Mouse (Mus musculus): ENCODE results near the gene Myo18b. TPM values are rescaled to one million over a fixed set of nuclear protein-coding genes. Genes with fewer than 3 reads are reported as not detected.

The Myo18b gene
- polyA plus RNA-seq, 1 experiment from 2014 or later: 1.8 TPM

- Histone ChIP-seq H3K9ac (replicated peaks) (no peak overlapping the region), H3K36me3 (no peaks in the 10 kb centered on the region), H3K27ac (replicated peaks) (no peak overlapping the region), H3K4me3 (no peak overlapping the region), H3K9me3 (no peaks in the 10 kb centered on the region), H3K4me2 (replicated peaks) (no peak overlapping the region), H3K4me1 (peaks cover 11% of the 10 kb centered on the region), H3K27me3 (no peaks in the 10 kb centered on the region)
- ATAC-seq (ENCODE audit: low FRiP score, low read depth): no peak
- 76% methylated on average over 12 of the region's 12 CpGs for WGBS
Observed at GRCm38 (mm10) chr5:112740651-112741050, 155.5 kb downstream of the Myo18b start.

GRCm38 (mm10) chr5:112735040-112735439 lies 161.1 kb downstream of the Myo18b start:
- Histone ChIP-seq H3K4me1 (peaks cover 5% of the 10 kb centered on the region), H3K9me3 (no peaks in the 10 kb centered on the region), H3K4me3 (no peak overlapping the region), H3K36me3 (no peaks in the 10 kb centered on the region), H3K27me3 (no peaks in the 10 kb centered on the region), H3K9ac (replicated peaks) (no peak overlapping the region), H3K4me2 (replicated peaks) (no peak overlapping the region), H3K27ac (replicated peaks) (0 out of 2 replicates have a peak overlapping the region, but pooled peaks have one; percentile 20)
- WGBS: 82% methylated on average over 5 of the region's 5 CpGs
- no peak for ATAC-seq (ENCODE audit: low FRiP score, low read depth)

GRCm38 (mm10) chr5:112730604-112731003 lies 165.6 kb downstream of the Myo18b start:
- Histone ChIP-seq H3K27ac (replicated peaks) (no peak overlapping the region), H3K4me3 (no peak overlapping the region), H3K27me3 (no peaks in the 10 kb centered on the region), H3K36me3 (no peaks in the 10 kb centered on the region), H3K9me3 (no peaks in the 10 kb centered on the region), H3K4me2 (replicated peaks) (no peak overlapping the region), H3K9ac (replicated peaks) (no peak overlapping the region), H3K4me1 (peaks cover 7% of the 10 kb centered on the region)
- 66% methylated on average over 10 of the region's 10 CpGs for WGBS
- ATAC-seq (ENCODE audit: low FRiP score, low read depth): no peak

GRCm38 (mm10) chr5:112728432-112728831 lies 167.7 kb downstream of the Myo18b start:
- Histone ChIP-seq H3K4me1 (peaks cover 7% of the 10 kb centered on the region), H3K4me2 (replicated peaks) (no peak overlapping the region), H3K27ac (replicated peaks) (no peak overlapping the region), H3K4me3 (no peak overlapping the region), H3K9me3 (no peaks in the 10 kb centered on the region), H3K9ac (replicated peaks) (no peak overlapping the region), H3K36me3 (no peaks in the 10 kb centered on the region), H3K27me3 (no peaks in the 10 kb centered on the region)
- WGBS: 53% methylated on average over 6 of the region's 6 CpGs
- no peak for ATAC-seq (ENCODE audit: low FRiP score, low read depth)

GRCm38 (mm10) chr5:112718655-112719306 lies 177.4 kb downstream of the Myo18b start:
- H3K36me3 ChIP-seq: no peaks in the 10 kb centered on the region
- H3K27me3 ChIP-seq: 0 out of 2 replicates have a peak, but pooled peaks cover 3% of the 10 kb centered on the region
- no peak for ATAC-seq (ENCODE audit: low FRiP score, low read depth)
- no peak overlapping the region for H3K4me2 ChIP-seq (replicated peaks)
- no peaks in the 10 kb centered on the region for H3K9me3 ChIP-seq
- H3K4me1 ChIP-seq: peaks cover 12% of the 10 kb centered on the region; the same call in 1 of the 2 replicates
- H3K9ac ChIP-seq (replicated peaks): no peak overlapping the region
- 34% methylated on average over 12 of the region's 12 CpGs for WGBS
- no peak overlapping the region for H3K27ac ChIP-seq (replicated peaks)
- H3K4me3 ChIP-seq: no peak overlapping the region

GRCm38 (mm10) chr5:112714679-112715446 lies 181.3 kb downstream of the Myo18b start:
- H3K4me1 ChIP-seq: peaks cover 12% of the 10 kb centered on the region; the same call in 1 of the 2 replicates
- no peaks in the 10 kb centered on the region for H3K36me3 ChIP-seq
- H3K9me3 ChIP-seq: no peaks in the 10 kb centered on the region
- H3K27ac ChIP-seq (replicated peaks): no peak overlapping the region
- no peak for ATAC-seq (ENCODE audit: low FRiP score, low read depth)
- 79% methylated on average over 8 of the region's 8 CpGs for WGBS
- no peak overlapping the region for H3K4me3 ChIP-seq
- H3K4me2 ChIP-seq (replicated peaks): no peak overlapping the region
- H3K9ac ChIP-seq (replicated peaks): no peak overlapping the region
- H3K27me3 ChIP-seq: 0 out of 2 replicates have a peak, but pooled peaks cover 3% of the 10 kb centered on the region

GRCm38 (mm10) chr5:112709831-112710230 lies 186.3 kb downstream of the Myo18b start:
- Histone ChIP-seq H3K4me3 (no peak overlapping the region), H3K4me1 (no peaks in the 10 kb centered on the region), H3K27me3 (no peaks in the 10 kb centered on the region), H3K27ac (replicated peaks) (no peak overlapping the region), H3K4me2 (replicated peaks) (no peak overlapping the region), H3K9me3 (0 out of 2 replicates have a peak, but pooled peaks cover 7% of the 10 kb centered on the region), H3K9ac (replicated peaks) (no peak overlapping the region), H3K36me3 (no peaks in the 10 kb centered on the region)
- ATAC-seq (ENCODE audit: low FRiP score, low read depth): no peak

- Histone ChIP-seq H3K36me3 (no peaks in the 10 kb centered on the region), H3K4me3 (no peak overlapping the region), H3K4me1 (no peaks in the 10 kb centered on the region), H3K27me3 (no peaks in the 10 kb centered on the region), H3K9ac (replicated peaks) (no peak overlapping the region), H3K4me2 (replicated peaks) (no peak overlapping the region), H3K9me3 (0 out of 2 replicates have a peak, but pooled peaks cover 7% of the 10 kb centered on the region), H3K27ac (replicated peaks) (no peak overlapping the region)
- ATAC-seq (ENCODE audit: low FRiP score, low read depth): no peak
Observed at GRCm38 (mm10) chr5:112708441-112708840, 187.7 kb downstream of the Myo18b start.

GRCm38 (mm10) chr5:112707478-112707877 lies 188.7 kb downstream of the Myo18b start:
- no peaks in the 10 kb centered on the region for H3K36me3 ChIP-seq
- 0 out of 2 replicates have a peak, but pooled peaks cover 7% of the 10 kb centered on the region for H3K9me3 ChIP-seq
- H3K4me1 ChIP-seq: no peaks in the 10 kb centered on the region
- no peaks in the 10 kb centered on the region for H3K27me3 ChIP-seq
- H3K4me2 ChIP-seq (replicated peaks): no peak overlapping the region
- H3K9ac ChIP-seq (replicated peaks): no peak overlapping the region
- 99% methylated on average over 2 of the region's 2 CpGs for WGBS
- no peak overlapping the region for H3K4me3 ChIP-seq
- H3K27ac ChIP-seq (replicated peaks): no peak overlapping the region
- no peak for ATAC-seq (ENCODE audit: low FRiP score, low read depth)

- H3K4me1 ChIP-seq: no peaks in the 10 kb centered on the region
- no peaks in the 10 kb centered on the region for H3K9me3 ChIP-seq
- no peak overlapping the region for H3K27ac ChIP-seq (replicated peaks)
- H3K4me2 ChIP-seq (replicated peaks): no peak overlapping the region
- no peaks in the 10 kb centered on the region for H3K36me3 ChIP-seq
- no peaks in the 10 kb centered on the region; the same call in 1 of the 2 replicates for H3K27me3 ChIP-seq
- no peak overlapping the region for H3K4me3 ChIP-seq
- 85% methylated on average over 3 of the region's 3 CpGs for WGBS
- H3K9ac ChIP-seq (replicated peaks): no peak overlapping the region
- ATAC-seq (ENCODE audit: low FRiP score, low read depth): no peak
Observed at GRCm38 (mm10) chr5:112700794-112701193, 195.4 kb downstream of the Myo18b start.

- 73% methylated on average over 4 of the region's 4 CpGs for WGBS
- Histone ChIP-seq H3K9ac (replicated peaks) (no peak overlapping the region), H3K9me3 (no peaks in the 10 kb centered on the region), H3K27me3 (no peaks in the 10 kb centered on the region; the same call in 1 of the 2 replicates), H3K4me1 (no peaks in the 10 kb centered on the region), H3K4me2 (replicated peaks) (no peak overlapping the region), H3K36me3 (no peaks in the 10 kb centered on the region), H3K4me3 (no peak overlapping the region), H3K27ac (replicated peaks) (no peak overlapping the region)
- no peak for ATAC-seq (ENCODE audit: low FRiP score, low read depth)
Observed at GRCm38 (mm10) chr5:112696683-112697082, 199.5 kb downstream of the Myo18b start.

- no peaks in the 10 kb centered on the region for H3K36me3 ChIP-seq
- H3K4me2 ChIP-seq (replicated peaks): no peak overlapping the region
- no peaks in the 10 kb centered on the region for H3K4me1 ChIP-seq
- no peaks in the 10 kb centered on the region for H3K27me3 ChIP-seq
- H3K4me3 ChIP-seq: no peak overlapping the region
- no peak overlapping the region for H3K9ac ChIP-seq (replicated peaks)
- WGBS: 59% methylated on average over 7 of the region's 7 CpGs
- H3K27ac ChIP-seq (replicated peaks): no peak overlapping the region
- no peaks in the 10 kb centered on the region for H3K9me3 ChIP-seq
- no peak for ATAC-seq (ENCODE audit: low FRiP score, low read depth)
Observed at GRCm38 (mm10) chr5:112695254-112695711, 200.9 kb downstream of the Myo18b start.
